Mouse (Mus musculus): Measurements from ENCODE around the gene Specc1l. TPM values are rescaled to one million over a fixed set of nuclear protein-coding genes. Genes with fewer than 3 reads are reported as not detected.

Specc1l gene
- polyA plus RNA-seq (2016; fragmentation: Nextera tagmentation; extraction: Ambion mirVana), result 13.2 and 13.4 TPM in 2 replicates

DNA sequence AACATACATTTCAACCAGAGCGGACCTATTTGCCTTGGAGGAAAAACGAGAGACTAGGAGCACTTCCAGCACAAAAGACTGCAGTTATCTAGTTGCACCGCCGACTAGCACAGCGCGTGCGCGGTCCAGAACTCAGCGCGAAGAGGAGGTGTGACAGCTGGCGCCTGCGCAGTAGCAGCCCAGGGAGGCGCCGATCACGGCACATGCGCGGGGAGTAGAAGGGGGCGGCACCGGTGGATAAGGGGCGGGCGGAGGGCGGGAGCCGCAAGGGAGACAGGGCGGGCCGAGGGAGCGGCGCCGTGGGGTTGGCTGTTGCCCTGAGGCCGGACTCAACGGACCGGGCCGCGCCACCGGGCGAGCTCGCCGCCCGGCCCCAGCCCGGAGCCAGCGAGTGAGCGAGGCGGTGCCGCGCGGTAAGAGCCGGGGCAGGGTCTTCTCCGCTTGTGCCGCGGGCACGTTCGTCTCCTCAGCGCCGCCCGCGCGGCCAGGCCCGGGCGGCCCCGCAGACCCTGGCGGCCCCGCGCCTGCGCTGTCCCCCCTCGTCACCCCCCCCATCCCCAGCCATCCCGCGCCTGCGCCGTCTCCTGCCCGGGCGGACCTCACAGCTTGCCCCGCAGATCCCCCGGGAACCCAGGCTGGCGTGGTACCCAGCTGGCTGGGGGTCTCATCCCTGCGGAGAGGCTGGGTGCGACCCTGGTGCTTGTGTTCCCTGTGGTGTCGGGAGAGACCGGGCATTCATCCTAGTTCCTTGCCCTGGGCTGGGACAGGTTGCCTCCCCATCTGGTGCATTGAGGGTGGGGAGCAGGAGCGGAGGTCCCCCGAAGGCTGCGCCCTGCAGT lies at the start of gene Specc1l:
Gene Specc1l (plus strand): TSS at position 267 of the 839 bp plus-strand sequence.
- WGBS (ENCODE audit: insufficient replicate concordance), result under 1% methylated on average over 75 of the region's 80 CpGs
- Histone ChIP-seq H3K9ac (peak within 1 kb of the TSS; percentile 88), H3K27ac (peak within 1 kb of the TSS; percentile 92), H3K36me3 (no peaks in the 10 kb centered on the region), H3K4me2 (peak within 1 kb of the TSS; percentile 74), H3K4me3 (peak within 1 kb of the TSS; percentile 73), H3K27me3 (replicated peaks) (no peaks in the 10 kb centered on the region), H3K4me1 (peaks cover 20% of the 10 kb centered on the region), H3K9me3 (replicated peaks) (no peaks in the 10 kb centered on the region)
- peak; percentile 99 for ATAC-seq

DNA sequence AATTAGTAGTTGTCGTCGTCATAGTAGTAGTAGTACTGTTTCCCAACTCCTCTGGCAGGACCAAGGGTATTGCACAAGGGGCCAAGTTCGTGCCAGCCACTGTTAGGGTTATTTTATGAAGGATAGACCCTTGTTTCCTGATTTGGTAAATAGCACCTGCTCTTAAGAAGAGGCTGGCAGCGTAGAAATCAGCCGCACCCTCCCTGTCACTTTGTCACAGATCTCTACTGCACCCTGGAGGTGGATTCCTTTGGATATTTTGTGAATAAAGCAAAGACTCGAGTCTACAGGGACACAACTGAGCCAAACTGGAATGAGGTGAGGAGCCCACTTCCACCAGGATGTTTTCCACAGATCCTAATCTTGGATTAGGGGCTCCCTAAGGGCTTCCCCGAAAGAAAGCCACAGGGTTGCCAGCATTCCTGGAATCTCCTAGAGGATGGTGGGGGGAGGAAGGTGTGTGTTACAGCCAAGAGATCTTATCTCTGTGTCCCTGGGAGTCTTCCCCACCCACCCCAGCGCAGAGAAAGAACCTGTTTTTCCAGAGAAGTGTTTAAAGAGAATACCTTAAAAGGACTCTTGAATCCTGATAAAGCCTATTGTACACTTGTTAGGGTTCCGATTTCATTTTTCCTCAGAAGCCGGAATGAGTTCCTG lies 45.9 kb upstream of the Specc1l start:
- ATAC-seq, result no peak
- Histone ChIP-seq H3K9me3 (replicated peaks) (no peaks in the 10 kb centered on the region), H3K27ac (no peak overlapping the region), H3K4me1 (0 out of 2 replicates have a peak, but pooled peaks cover 2% of the 10 kb centered on the region), H3K9ac (no peak overlapping the region), H3K36me3 (peaks cover 58% of the 10 kb centered on the region), H3K4me3 (no peak overlapping the region), H3K4me2 (no peak overlapping the region), H3K27me3 (replicated peaks) (no peaks in the 10 kb centered on the region)
- 65% methylated on average over 10 of the region's 10 CpGs for WGBS (ENCODE audit: insufficient replicate concordance)

DNA sequence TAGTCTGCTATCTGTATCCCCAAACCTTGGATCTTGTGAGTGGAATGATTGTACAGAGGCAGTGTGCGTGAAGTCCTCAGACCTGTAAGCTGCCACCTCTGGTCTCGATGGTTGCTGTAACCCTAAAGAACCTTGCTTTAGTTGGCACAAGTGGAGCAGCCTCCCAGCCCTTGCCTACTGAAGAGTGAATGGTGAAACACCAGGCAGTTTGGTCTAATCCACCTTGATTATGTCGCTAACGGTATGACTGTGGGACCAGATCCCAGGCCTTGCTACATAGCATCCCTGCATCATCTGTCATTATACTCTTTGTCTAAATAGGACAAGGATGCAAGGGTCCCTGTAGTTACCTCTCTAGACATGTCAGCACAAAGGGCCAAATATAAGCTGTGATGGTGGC lies 45.3 kb upstream of the Specc1l start:
- no peak overlapping the region for H3K4me3 ChIP-seq
- H3K9me3 ChIP-seq (replicated peaks), result no peaks in the 10 kb centered on the region
- H3K4me2 ChIP-seq, result no peak overlapping the region
- no peak overlapping the region for H3K27ac ChIP-seq
- 88% methylated on average over 4 of the region's 4 CpGs for WGBS (ENCODE audit: insufficient replicate concordance)
- H3K9ac ChIP-seq, result no peak overlapping the region
- H3K27me3 ChIP-seq (replicated peaks), result no peaks in the 10 kb centered on the region
- ATAC-seq, result no peak
- H3K36me3 ChIP-seq, result peaks cover 55% of the 10 kb centered on the region
- 0 out of 2 replicates have a peak, but pooled peaks cover 2% of the 10 kb centered on the region for H3K4me1 ChIP-seq

- ATAC-seq, result peak; percentile 56
- Histone ChIP-seq H3K27me3 (replicated peaks) (no peaks in the 10 kb centered on the region), H3K36me3 (peaks cover 27% of the 10 kb centered on the region), H3K9me3 (replicated peaks) (no peaks in the 10 kb centered on the region), H3K4me2 (no peak overlapping the region), H3K9ac (no peak overlapping the region), H3K4me1 (peaks cover 2% of the 10 kb centered on the region; the same call in 1 of the 2 replicates), H3K4me3 (no peak overlapping the region), H3K27ac (no peak overlapping the region)
- WGBS (ENCODE audit: insufficient replicate concordance), result 46% methylated on average over 12 of the region's 12 CpGs
These were observed 41.5 kb upstream of the Specc1l start for GRCm38 (mm10) chr10:75170207-75170850.

- no peak for ATAC-seq
- no peak overlapping the region for H3K4me3 ChIP-seq
- H3K4me2 ChIP-seq, result no peak overlapping the region
- no peaks in the 10 kb centered on the region for H3K9me3 ChIP-seq (replicated peaks)
- H3K27ac ChIP-seq, result no peak overlapping the region
- peaks cover 28% of the 10 kb centered on the region for H3K36me3 ChIP-seq
- no peak overlapping the region for H3K9ac ChIP-seq
- no peaks in the 10 kb centered on the region for H3K27me3 ChIP-seq (replicated peaks)
- peaks cover 10% of the 10 kb centered on the region; the same call in 1 of the 2 replicates for H3K4me1 ChIP-seq
- WGBS (ENCODE audit: insufficient replicate concordance), result 74% methylated on average over 8 of the region's 8 CpGs
These were observed 38.8 kb upstream of the Specc1l start for GRCm38 (mm10) chr10:75173056-75173455.

DNA sequence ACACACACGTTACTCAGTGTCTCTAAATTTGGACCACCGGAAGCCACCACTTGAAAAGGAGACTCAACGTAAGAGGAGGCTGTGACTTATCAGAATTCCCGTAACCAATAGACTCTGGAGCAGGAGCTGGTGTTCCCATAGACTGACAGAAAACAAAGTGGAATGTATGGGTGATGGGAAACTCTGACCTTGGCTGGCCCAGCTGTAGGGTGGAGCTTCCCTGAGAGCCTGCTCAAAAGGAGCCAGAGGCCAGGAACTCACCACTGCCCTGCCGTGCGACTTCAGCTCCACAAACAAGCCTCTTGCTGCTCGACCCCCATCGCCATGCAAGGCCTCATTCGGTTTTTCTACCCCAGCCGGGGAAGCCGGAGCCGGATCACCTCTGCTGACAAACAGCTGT lies 38.2 kb upstream of the Specc1l start:
- H3K9ac ChIP-seq, result no peak overlapping the region
- peaks cover 10% of the 10 kb centered on the region; the same call in 1 of the 2 replicates for H3K4me1 ChIP-seq
- no peaks in the 10 kb centered on the region for H3K27me3 ChIP-seq (replicated peaks)
- no peaks in the 10 kb centered on the region for H3K9me3 ChIP-seq (replicated peaks)
- H3K27ac ChIP-seq, result no peak overlapping the region
- H3K36me3 ChIP-seq, result peaks cover 30% of the 10 kb centered on the region
- 78% methylated on average over 12 of the region's 12 CpGs for WGBS (ENCODE audit: insufficient replicate concordance)
- no peak overlapping the region for H3K4me3 ChIP-seq
- H3K4me2 ChIP-seq, result no peak overlapping the region
- no peak for ATAC-seq

DNA sequence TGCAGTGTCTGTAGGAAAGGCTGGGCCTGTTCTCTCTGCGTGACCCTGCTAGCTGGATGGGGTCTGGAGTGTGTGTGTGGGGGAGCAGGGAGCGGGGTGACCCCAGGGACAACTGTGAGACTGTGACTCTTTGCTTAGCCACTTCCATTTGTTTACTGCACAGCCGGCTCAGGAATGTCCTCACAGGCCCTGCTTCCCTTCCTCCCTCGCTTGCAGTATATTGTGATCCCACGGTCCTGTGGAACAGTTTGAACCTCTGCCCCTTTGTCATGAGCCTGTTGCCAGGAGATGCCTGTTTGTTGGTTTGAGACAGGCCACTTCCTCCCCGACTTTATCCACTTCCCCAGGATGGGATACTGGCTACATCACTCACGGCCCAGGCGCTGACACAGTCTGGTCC lies 35.4 kb upstream of the Specc1l start:
- H3K4me3 ChIP-seq, result no peak overlapping the region
- ATAC-seq, result peak; percentile 44
- 0 out of 2 replicates have a peak overlapping the region, but pooled peaks have one; percentile 22 for H3K27ac ChIP-seq
- H3K9ac ChIP-seq, result no peak overlapping the region
- H3K4me2 ChIP-seq, result no peak overlapping the region
- H3K9me3 ChIP-seq (replicated peaks), result no peaks in the 10 kb centered on the region
- peaks cover 52% of the 10 kb centered on the region for H3K36me3 ChIP-seq
- no peaks in the 10 kb centered on the region for H3K27me3 ChIP-seq (replicated peaks)
- WGBS (ENCODE audit: insufficient replicate concordance), result 62% methylated on average over 8 of the region's 8 CpGs
- H3K4me1 ChIP-seq, result peaks cover 7% of the 10 kb centered on the region; the same call in 1 of the 2 replicates

DNA sequence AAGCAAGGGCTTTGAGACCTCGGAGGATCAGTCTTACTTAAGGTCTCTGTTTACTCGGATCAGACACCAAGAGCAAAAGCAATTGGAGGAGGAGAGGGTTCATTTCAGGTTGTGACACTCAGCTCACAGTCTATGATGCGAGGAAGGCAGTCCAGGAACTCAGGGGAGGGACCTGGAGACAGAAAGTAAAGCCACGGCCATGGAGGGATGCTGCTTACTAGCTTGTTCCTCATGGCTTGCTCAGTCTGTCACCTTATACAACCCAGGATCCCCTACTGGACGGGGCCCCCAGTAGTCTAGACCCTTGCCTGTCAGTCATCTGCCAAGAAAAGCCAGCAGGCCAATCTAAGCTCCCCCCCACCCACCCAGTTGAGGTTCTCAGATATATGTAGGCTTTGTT lies 33.0 kb upstream of the Specc1l start:
- no peaks in the 10 kb centered on the region for H3K9me3 ChIP-seq (replicated peaks)
- peaks cover 67% of the 10 kb centered on the region for H3K36me3 ChIP-seq
- ATAC-seq, result no peak
- H3K27ac ChIP-seq, result no peak overlapping the region
- no peak overlapping the region for H3K9ac ChIP-seq
- WGBS (ENCODE audit: insufficient replicate concordance), result 71% methylated on average over 5 of the region's 5 CpGs
- H3K4me2 ChIP-seq, result no peak overlapping the region
- no peak overlapping the region for H3K4me3 ChIP-seq
- peaks cover 7% of the 10 kb centered on the region; the same call in 1 of the 2 replicates for H3K4me1 ChIP-seq
- no peaks in the 10 kb centered on the region for H3K27me3 ChIP-seq (replicated peaks)

DNA sequence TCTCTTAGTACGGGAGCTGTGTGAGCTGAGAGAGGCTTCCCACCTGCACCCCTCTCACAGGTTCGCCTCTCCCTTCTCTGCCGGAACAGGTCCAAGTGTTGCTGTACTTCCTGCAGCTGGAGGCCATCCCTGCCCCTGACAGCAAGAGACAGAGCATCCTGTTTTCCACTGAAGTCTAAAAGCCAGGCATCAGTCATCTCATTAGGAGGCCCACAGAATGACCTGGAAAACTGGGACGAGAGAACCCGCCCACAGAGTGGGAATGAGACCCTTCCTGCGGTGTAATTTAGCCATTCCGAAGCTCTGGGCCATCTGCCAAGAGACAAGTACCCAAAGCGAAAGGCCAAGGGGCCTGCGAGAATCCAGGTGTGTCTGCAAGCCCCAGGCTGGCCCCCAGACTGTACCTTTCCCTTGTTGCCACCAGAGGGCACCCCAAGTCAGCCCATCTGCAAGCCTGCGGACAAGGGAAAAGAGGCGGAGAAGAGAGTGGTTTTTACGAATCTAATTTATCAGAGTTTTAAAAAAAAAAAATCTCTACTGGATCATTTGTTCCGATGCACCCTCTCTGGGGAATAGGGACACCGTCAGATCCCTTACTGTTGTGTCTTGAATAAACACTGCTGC lies 29.6 kb upstream of the Specc1l start:
- no peak overlapping the region for H3K4me2 ChIP-seq
- no peak overlapping the region for H3K4me3 ChIP-seq
- no peaks in the 10 kb centered on the region for H3K27me3 ChIP-seq (replicated peaks)
- no peak overlapping the region for H3K9ac ChIP-seq
- 47% methylated on average over 14 of the region's 14 CpGs for WGBS (ENCODE audit: insufficient replicate concordance)
- no peaks in the 10 kb centered on the region for H3K9me3 ChIP-seq (replicated peaks)
- H3K4me1 ChIP-seq, result peaks cover 11% of the 10 kb centered on the region; the same call in 1 of the 2 replicates
- no peak; the same call in 1 of the 2 replicates for ATAC-seq
- peaks cover 59% of the 10 kb centered on the region for H3K36me3 ChIP-seq
- no peak overlapping the region for H3K27ac ChIP-seq

DNA sequence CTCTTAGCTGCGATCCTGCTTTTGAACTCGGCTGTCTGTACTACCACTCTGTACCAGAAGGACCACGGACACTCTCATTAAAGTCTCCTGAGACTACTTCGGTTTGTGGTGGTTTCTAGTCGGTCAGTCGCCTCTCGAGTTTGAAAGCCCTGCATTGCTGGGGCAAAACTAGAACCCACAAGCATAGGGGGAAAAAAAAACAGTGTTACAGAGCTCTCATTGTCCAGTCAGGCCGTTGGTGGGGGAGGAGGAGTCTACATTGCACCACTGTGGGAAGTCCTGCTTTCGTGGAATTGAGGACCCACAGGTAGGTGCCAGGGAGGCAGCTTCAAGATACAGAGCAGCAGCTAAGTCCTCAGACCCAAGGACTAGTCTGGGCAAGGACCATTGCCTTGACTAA lies 27.0 kb upstream of the Specc1l start:
- WGBS (ENCODE audit: insufficient replicate concordance), result 72% methylated on average over 9 of the region's 9 CpGs
- peaks cover 33% of the 10 kb centered on the region for H3K36me3 ChIP-seq
- H3K9ac ChIP-seq, result no peak overlapping the region
- no peaks in the 10 kb centered on the region for H3K9me3 ChIP-seq (replicated peaks)
- peaks cover 16% of the 10 kb centered on the region; the same call in 1 of the 2 replicates for H3K4me1 ChIP-seq
- H3K4me3 ChIP-seq, result no peak overlapping the region
- H3K27me3 ChIP-seq (replicated peaks), result no peaks in the 10 kb centered on the region
- H3K4me2 ChIP-seq, result no peak overlapping the region
- H3K27ac ChIP-seq, result no peak overlapping the region
- no peak for ATAC-seq

DNA sequence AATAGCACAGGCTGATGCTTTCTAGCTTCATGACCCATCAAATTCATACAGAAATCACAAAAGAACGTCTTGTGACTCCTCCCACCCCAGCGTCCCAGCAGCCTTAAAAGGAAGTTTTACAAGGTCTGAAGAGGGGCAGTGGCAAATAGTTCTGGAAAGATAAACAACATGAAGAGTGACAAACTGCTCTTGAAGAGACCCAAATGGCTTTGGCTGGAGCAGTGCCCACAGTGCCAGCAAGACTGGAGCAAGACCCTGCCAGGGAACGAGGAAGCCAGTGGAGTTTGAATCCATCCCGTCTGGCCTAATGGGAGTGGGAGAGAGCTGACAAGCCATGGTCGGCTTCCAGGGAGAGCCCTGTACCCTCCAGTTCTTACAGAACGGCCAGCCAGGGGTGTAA lies 25.3 kb upstream of the Specc1l start:
- Histone ChIP-seq H3K27me3 (replicated peaks) (no peaks in the 10 kb centered on the region), H3K4me1 (peaks cover 16% of the 10 kb centered on the region; the same call in 1 of the 2 replicates), H3K9me3 (replicated peaks) (no peaks in the 10 kb centered on the region), H3K4me3 (no peak overlapping the region), H3K36me3 (peaks cover 16% of the 10 kb centered on the region), H3K4me2 (no peak overlapping the region), H3K27ac (no peak overlapping the region), H3K9ac (no peak overlapping the region)
- 42% methylated on average over 6 of the region's 6 CpGs for WGBS (ENCODE audit: insufficient replicate concordance)
- ATAC-seq, result no peak
